Mouse (Mus musculus) liver, adult 2 months (tissue): ENCODE measurements at regions not wholly inside any gene's neighbourhood (a gene's known extent, or its start where the extent isn't known, plus 50 kb on each side); places are given as distances from the start of the nearest gene placed in this dataset.

ENCODE experiments used
- DNase-seq: peaks from one replicate; pipeline ENCODE4 v3.0.0-alpha.2; 2011; ENCODE audit warnings: low read depth, low spot score; ENCODE audit errors: extremely low read depth
- H3K27ac ChIP-seq: fragments of 200-500 bp; replicated peaks from 2 replicates; pipeline ENCODE4 v1.5.1; 2012; ENCODE audit warnings: low read depth, mild to moderate bottlenecking, control low read depth, inconsistent platforms, low read length; ENCODE audit not compliant: insufficient read depth
- H3K27me3 ChIP-seq: fragments of 200-500 bp; 2 replicates; pipeline ENCODE4 v1.6.1; 2012; ENCODE audit warnings: mild to moderate bottlenecking, moderate library complexity, low read length, inconsistent platforms; ENCODE audit not compliant: control insufficient read depth, insufficient read depth
- H3K36me3 ChIP-seq: fragments of 200-500 bp; 2 replicates; pipeline ENCODE4 v1.6.1; 2012; ENCODE audit warnings: low read length, inconsistent platforms; ENCODE audit not compliant: control insufficient read depth, insufficient read depth
- H3K4me1 ChIP-seq: fragments of 200-500 bp; 2 replicates; pipeline ENCODE4 v1.6.1; 2011; ENCODE audit warnings: low read length; ENCODE audit not compliant: control insufficient read depth, insufficient read depth
- H3K4me3 ChIP-seq: fragments of 200-500 bp; 2 replicates; pipeline ENCODE4 v1.5.1; 2011; ENCODE audit warnings: low read depth, mild to moderate bottlenecking, control low read depth, low read length, moderate library complexity; ENCODE audit not compliant: insufficient read depth
- H3K79me2 ChIP-seq: fragments of 200-500 bp; 2 replicates; pipeline ENCODE4 v1.6.1; 2012; ENCODE audit warnings: inconsistent platforms, mild to moderate bottlenecking, low read length, moderate library complexity; ENCODE audit not compliant: control insufficient read depth, insufficient read depth
- H3K9ac ChIP-seq: fragments of 200-500 bp; 2 replicates; pipeline ENCODE4 v1.6.1; 2012; ENCODE audit warnings: low read depth, mild to moderate bottlenecking, control low read depth, inconsistent platforms, low read length
- CTCF ChIP-seq: fragments of 200-500 bp; IDR thresholded peaks from 2 replicates; pipeline ENCODE4 v1.5.1; 2011; ENCODE audit warnings: low read depth, low read length, control low read depth
- POLR2A ChIP-seq: fragments of 200-500 bp; IDR thresholded peaks from 2 replicates; pipeline ENCODE4 v1.6.1; 2011; ENCODE audit warnings: low read length, control low read depth; ENCODE audit not compliant: insufficient read depth; ENCODE audit errors: extremely low read depth
- WGBS: fragments of 180-500 bp; shearing (Covaris S2); methylation state at CpG from one replicate; pipeline ENCODE4 v1.1.7; 2018; 5-methylcytosine and 5-hydroxymethylcytosine counted together

GRCm38 (mm10) chr5:58738041-58738440 lies 1020.3 kb downstream of the Pcdh7 start:
- no peak overlapping the region for H3K4me3 ChIP-seq
- no peaks in the 10 kb centered on the region for H3K4me1 ChIP-seq
- TF ChIP-seq CTCF = no peak
- no peak for TF ChIP-seq POLR2A
- no peaks in the 10 kb centered on the region for H3K79me2 ChIP-seq
- DNase-seq = no peak
- H3K9ac ChIP-seq = no peak overlapping the region
- 73% methylated on average over 4 of the region's 4 CpGs for WGBS
- H3K36me3 ChIP-seq = no peaks in the 10 kb centered on the region
- H3K27ac ChIP-seq = no peak overlapping the region
- H3K27me3 ChIP-seq = no peaks in the 10 kb centered on the region

GRCm38 (mm10) chr5:58740759-58741158 lies 1023.0 kb downstream of the Pcdh7 start:
- no peak for TF ChIP-seq POLR2A
- no peak for TF ChIP-seq CTCF
- Histone ChIP-seq H3K9ac (no peak overlapping the region), H3K79me2 (no peaks in the 10 kb centered on the region), H3K4me3 (no peak overlapping the region), H3K4me1 (no peaks in the 10 kb centered on the region), H3K36me3 (no peaks in the 10 kb centered on the region), H3K27ac (no peak overlapping the region), H3K27me3 (no peaks in the 10 kb centered on the region)
- DNase-seq = no peak
- 67% methylated on average over 1 of the region's 1 CpGs for WGBS

GRCm38 (mm10) chr5:58747684-58748083 lies 1029.9 kb downstream of the Pcdh7 start:
- no peak for DNase-seq
- H3K27me3 ChIP-seq = no peaks in the 10 kb centered on the region
- TF ChIP-seq CTCF (no peak), POLR2A (no peak)
- 24% methylated on average over 6 of the region's 6 CpGs for WGBS
- no peak overlapping the region for H3K27ac ChIP-seq
- no peaks in the 10 kb centered on the region for H3K79me2 ChIP-seq
- no peak overlapping the region for H3K4me3 ChIP-seq
- H3K36me3 ChIP-seq = no peaks in the 10 kb centered on the region
- no peak overlapping the region for H3K9ac ChIP-seq
- no peaks in the 10 kb centered on the region for H3K4me1 ChIP-seq

GRCm38 (mm10) chr5:58751777-58752176 lies 1034.0 kb downstream of the Pcdh7 start:
- TF ChIP-seq POLR2A (no peak), CTCF (no peak)
- H3K9ac ChIP-seq = no peak overlapping the region
- no peaks in the 10 kb centered on the region for H3K79me2 ChIP-seq
- no peaks in the 10 kb centered on the region for H3K4me1 ChIP-seq
- WGBS = 75% methylated on average over 6 of the region's 6 CpGs
- no peak for DNase-seq
- H3K27ac ChIP-seq = no peak overlapping the region
- no peak overlapping the region for H3K4me3 ChIP-seq
- H3K27me3 ChIP-seq = no peaks in the 10 kb centered on the region
- no peaks in the 10 kb centered on the region for H3K36me3 ChIP-seq
